Mouse (Mus musculus): ENCODE results near the gene Pde6d. TPM values are rescaled to one million over a fixed set of nuclear protein-coding genes. Genes with fewer than 3 reads are reported as not detected.

Gene Pde6d
- polyA plus RNA-seq (2015; fragmentation: Nextera tagmentation; extraction: Ambion mirVana): 20.2 and 21.7 TPM in 2 replicates

- Histone ChIP-seq H3K27ac (ENCODE audit: low read length) (peak within 1 kb of the TSS; percentile 79), H3K36me3 (ENCODE audit: control insufficient read depth, insufficient read depth) (no peaks in the 10 kb centered on the region), H3K4me1 (ENCODE audit: control insufficient read depth, low read depth, low read length) (peaks cover 20% of the 10 kb centered on the region), H3K27me3 (ENCODE audit: control insufficient read depth, insufficient read depth, low read depth, low read length) (no peaks in the 10 kb centered on the region), H3K4me3 (ENCODE audit: low read depth, low read length) (peak within 1 kb of the TSS; percentile 89), H3K4me2 (ENCODE audit: low read depth, low read length) (peak within 1 kb of the TSS; percentile 84), H3K9me3 (replicated peaks; ENCODE audit: control insufficient read depth, low read length) (no peaks in the 10 kb centered on the region), H3K9ac (ENCODE audit: low read depth, low read length) (peak within 1 kb of the TSS; percentile 95)
- peak; percentile 94 for ATAC-seq (ENCODE audit: low read depth)
- WGBS (ENCODE audit: insufficient replicate concordance): under 1% methylated on average over 26 of the region's 26 CpGs
These were observed at the start of gene Pde6d, which contains the start of gene Cops7b for GRCm38 (mm10) chr1:86582451-86583096. Gene Pde6d, minus strand, starts transcription at chr1:86582629. Gene Cops7b, plus strand, starts transcription at chr1:86582904.

DNA sequence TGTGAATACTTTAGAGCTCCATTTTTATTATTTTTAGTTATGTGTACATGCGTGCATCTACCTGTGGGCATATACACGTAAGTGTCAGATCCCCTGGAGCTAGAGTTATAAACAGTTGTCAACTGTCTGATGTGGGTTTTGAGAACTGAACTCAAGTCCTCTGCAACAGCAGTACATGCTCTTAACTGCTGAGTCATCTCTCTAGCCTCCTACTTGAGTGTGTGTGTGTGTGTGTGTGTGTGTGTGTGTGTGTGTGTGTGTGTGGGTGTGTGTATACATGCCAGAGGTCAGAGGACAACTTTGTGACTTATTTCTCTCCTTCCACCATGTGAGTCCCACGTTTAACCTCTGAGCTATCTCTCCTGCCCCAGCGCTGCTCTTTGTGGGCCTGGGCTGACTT is 48.1 kb upstream of the Pde6d start:
- Histone ChIP-seq H3K9ac (ENCODE audit: low read depth, low read length) (no peak overlapping the region), H3K27me3 (ENCODE audit: control insufficient read depth, insufficient read depth, low read depth, low read length) (no peaks in the 10 kb centered on the region), H3K27ac (ENCODE audit: low read length) (no peak overlapping the region), H3K9me3 (replicated peaks; ENCODE audit: control insufficient read depth, low read length) (no peaks in the 10 kb centered on the region), H3K4me3 (ENCODE audit: low read depth, low read length) (no peak overlapping the region), H3K36me3 (ENCODE audit: control insufficient read depth, insufficient read depth) (no peaks in the 10 kb centered on the region), H3K4me1 (ENCODE audit: control insufficient read depth, low read depth, low read length) (peaks cover 2% of the 10 kb centered on the region; the same call in 1 of the 2 replicates), H3K4me2 (ENCODE audit: low read depth, low read length) (no peak overlapping the region)
- WGBS (ENCODE audit: insufficient replicate concordance): 49% methylated on average over 4 of the region's 4 CpGs
- ATAC-seq (ENCODE audit: low read depth): peak; percentile 33

DNA sequence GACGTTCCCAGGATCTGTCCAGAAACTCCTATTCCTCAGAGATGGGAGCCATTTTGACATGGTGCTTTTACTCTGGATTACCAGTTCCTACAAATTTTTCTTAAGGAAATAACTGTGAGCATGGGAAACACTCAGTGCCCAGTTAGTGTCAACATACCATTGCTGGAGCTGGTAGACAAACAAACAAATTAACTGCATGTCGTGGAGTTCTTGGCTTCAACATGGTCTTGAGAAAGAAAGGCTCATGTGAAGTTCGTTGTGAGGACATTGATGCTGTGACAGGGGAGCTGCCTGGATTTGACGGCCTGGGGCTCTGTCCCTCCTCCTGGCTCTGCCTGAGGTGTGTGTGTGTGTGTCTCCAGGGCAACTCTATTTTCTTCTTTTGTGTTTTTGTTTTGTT is 47.5 kb upstream of the Pde6d start:
- no peaks in the 10 kb centered on the region for H3K9me3 ChIP-seq (replicated peaks; ENCODE audit: control insufficient read depth, low read length)
- H3K27me3 ChIP-seq (ENCODE audit: control insufficient read depth, insufficient read depth, low read depth, low read length): no peaks in the 10 kb centered on the region
- no peak overlapping the region for H3K27ac ChIP-seq (ENCODE audit: low read length)
- no peaks in the 10 kb centered on the region for H3K36me3 ChIP-seq (ENCODE audit: control insufficient read depth, insufficient read depth)
- H3K4me3 ChIP-seq (ENCODE audit: low read depth, low read length): no peak overlapping the region
- H3K4me2 ChIP-seq (ENCODE audit: low read depth, low read length): no peak overlapping the region
- ATAC-seq (ENCODE audit: low read depth): no peak
- 51% methylated on average over 4 of the region's 4 CpGs for WGBS (ENCODE audit: insufficient replicate concordance)
- peaks cover 2% of the 10 kb centered on the region; the same call in 1 of the 2 replicates for H3K4me1 ChIP-seq (ENCODE audit: control insufficient read depth, low read depth, low read length)
- H3K9ac ChIP-seq (ENCODE audit: low read depth, low read length): no peak overlapping the region

- Histone ChIP-seq H3K27ac (ENCODE audit: low read length) (no peak overlapping the region), H3K4me3 (ENCODE audit: low read depth, low read length) (no peak overlapping the region), H3K4me2 (ENCODE audit: low read depth, low read length) (no peak overlapping the region), H3K9ac (ENCODE audit: low read depth, low read length) (no peak overlapping the region), H3K4me1 (ENCODE audit: control insufficient read depth, low read depth, low read length) (no peaks in the 10 kb centered on the region), H3K9me3 (replicated peaks; ENCODE audit: control insufficient read depth, low read length) (no peaks in the 10 kb centered on the region), H3K27me3 (ENCODE audit: control insufficient read depth, insufficient read depth, low read depth, low read length) (no peaks in the 10 kb centered on the region), H3K36me3 (ENCODE audit: control insufficient read depth, insufficient read depth) (no peaks in the 10 kb centered on the region)
- WGBS (ENCODE audit: insufficient replicate concordance): 59% methylated on average over 3 of the region's 3 CpGs
- ATAC-seq (ENCODE audit: low read depth): no peak
These were observed 45.8 kb upstream of the Pde6d start for GRCm38 (mm10) chr1:86628270-86628669.

- Histone ChIP-seq H3K9me3 (replicated peaks; ENCODE audit: control insufficient read depth, low read length) (no peaks in the 10 kb centered on the region), H3K4me2 (ENCODE audit: low read depth, low read length) (no peak overlapping the region), H3K27ac (ENCODE audit: low read length) (no peak overlapping the region), H3K4me1 (ENCODE audit: control insufficient read depth, low read depth, low read length) (no peaks in the 10 kb centered on the region), H3K27me3 (ENCODE audit: control insufficient read depth, insufficient read depth, low read depth, low read length) (no peaks in the 10 kb centered on the region), H3K9ac (ENCODE audit: low read depth, low read length) (no peak overlapping the region), H3K36me3 (ENCODE audit: control insufficient read depth, insufficient read depth) (no peaks in the 10 kb centered on the region), H3K4me3 (ENCODE audit: low read depth, low read length) (no peak overlapping the region)
- ATAC-seq (ENCODE audit: low read depth): no peak
- 32% methylated on average over 16 of the region's 16 CpGs for whole genome bisulfite sequencing (ENCODE audit: insufficient replicate concordance)
These were observed 40.9 kb upstream of the Pde6d start for GRCm38 (mm10) chr1:86623001-86624000.

DNA sequence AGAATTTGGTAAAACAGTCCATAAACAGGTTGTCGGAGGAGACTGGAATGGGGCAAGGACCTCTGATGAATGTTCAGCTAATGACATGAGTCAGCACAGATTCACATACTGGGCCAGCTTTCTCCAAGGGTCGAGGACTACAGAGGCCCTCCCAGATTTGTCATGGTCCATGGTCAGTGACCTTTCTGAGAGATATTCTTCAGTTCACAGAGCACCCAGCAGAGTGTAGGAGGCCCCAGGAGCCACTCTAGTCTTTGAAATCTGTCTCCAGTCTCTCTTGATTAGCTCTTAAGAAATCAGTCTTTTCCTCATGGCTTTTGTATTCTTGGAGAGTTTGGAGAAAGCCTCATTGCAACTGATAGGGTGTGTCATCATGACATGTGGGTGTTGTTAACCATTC is 39.9 kb upstream of the Pde6d start:
- no peaks in the 10 kb centered on the region for H3K9me3 ChIP-seq (replicated peaks; ENCODE audit: control insufficient read depth, low read length)
- WGBS (ENCODE audit: insufficient replicate concordance): 60% methylated on average over 2 of the region's 2 CpGs
- no peaks in the 10 kb centered on the region for H3K27me3 ChIP-seq (ENCODE audit: control insufficient read depth, insufficient read depth, low read depth, low read length)
- H3K36me3 ChIP-seq (ENCODE audit: control insufficient read depth, insufficient read depth): no peaks in the 10 kb centered on the region
- no peak overlapping the region for H3K27ac ChIP-seq (ENCODE audit: low read length)
- no peak overlapping the region for H3K9ac ChIP-seq (ENCODE audit: low read depth, low read length)
- no peak for ATAC-seq (ENCODE audit: low read depth)
- H3K4me2 ChIP-seq (ENCODE audit: low read depth, low read length): no peak overlapping the region
- H3K4me3 ChIP-seq (ENCODE audit: low read depth, low read length): no peak overlapping the region
- H3K4me1 ChIP-seq (ENCODE audit: control insufficient read depth, low read depth, low read length): no peaks in the 10 kb centered on the region

DNA sequence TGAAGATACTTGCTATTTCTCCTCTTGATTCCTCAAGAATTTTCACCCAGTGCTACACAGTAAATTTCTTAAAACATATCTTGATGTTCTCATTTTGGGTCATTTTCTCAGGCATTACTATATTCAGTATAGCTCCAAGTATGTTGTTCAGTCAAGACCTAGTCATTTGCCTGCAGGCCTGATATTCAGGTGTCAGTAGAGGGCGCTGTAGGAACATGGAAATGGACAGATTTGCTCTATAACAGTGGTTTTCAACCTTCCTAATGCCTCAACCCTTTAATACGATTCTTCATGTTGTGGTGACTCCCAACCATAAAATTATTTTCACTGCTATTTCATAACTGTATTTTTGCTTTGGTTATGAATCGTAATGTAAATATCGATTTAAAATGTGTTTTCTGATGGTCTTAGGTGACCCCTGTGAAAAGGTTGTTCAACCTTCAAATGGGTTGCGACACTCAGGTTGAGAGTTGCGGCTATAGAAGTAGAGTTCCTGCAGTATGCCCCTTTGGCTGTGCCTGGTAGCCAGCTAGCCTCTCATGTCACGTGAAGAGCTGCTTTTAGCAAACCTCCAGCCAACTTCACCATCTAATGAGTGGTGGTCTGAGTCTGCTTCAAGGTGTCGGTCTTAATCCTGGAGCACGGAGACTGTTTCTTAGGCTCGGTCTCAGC is 36.2 kb upstream of the Pde6d start:
- Histone ChIP-seq H3K4me1 (ENCODE audit: control insufficient read depth, low read depth, low read length) (no peaks in the 10 kb centered on the region), H3K4me2 (ENCODE audit: low read depth, low read length) (no peak overlapping the region), H3K27me3 (ENCODE audit: control insufficient read depth, insufficient read depth, low read depth, low read length) (no peaks in the 10 kb centered on the region), H3K36me3 (ENCODE audit: control insufficient read depth, insufficient read depth) (no peaks in the 10 kb centered on the region), H3K9ac (ENCODE audit: low read depth, low read length) (no peak overlapping the region), H3K4me3 (ENCODE audit: low read depth, low read length) (no peak overlapping the region), H3K27ac (ENCODE audit: low read length) (no peak overlapping the region), H3K9me3 (replicated peaks; ENCODE audit: control insufficient read depth, low read length) (no peaks in the 10 kb centered on the region)
- 44% methylated on average over 10 of the region's 10 CpGs for WGBS (ENCODE audit: insufficient replicate concordance)
- ATAC-seq (ENCODE audit: low read depth): peak; percentile 64

DNA sequence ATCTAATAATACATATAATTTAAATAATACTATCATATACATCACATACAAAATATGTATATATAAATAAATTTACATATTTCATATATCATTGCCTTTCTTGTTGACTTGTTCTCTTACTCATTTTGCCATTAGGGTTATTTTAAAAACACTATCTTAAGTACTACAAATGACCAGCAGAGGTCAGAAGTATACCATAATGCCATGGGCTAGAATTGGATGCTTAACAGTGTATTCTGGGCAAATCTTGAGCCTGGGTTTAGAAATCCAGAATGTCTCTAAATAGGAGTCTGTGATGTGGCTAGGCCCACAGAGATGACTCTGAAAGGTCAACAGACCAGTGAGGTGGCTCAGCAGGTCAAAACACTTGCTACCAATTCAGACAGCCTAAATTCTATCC is 31.8 kb upstream of the Pde6d start:
- Histone ChIP-seq H3K27me3 (ENCODE audit: control insufficient read depth, insufficient read depth, low read depth, low read length) (no peaks in the 10 kb centered on the region), H3K27ac (ENCODE audit: low read length) (no peak overlapping the region), H3K4me3 (ENCODE audit: low read depth, low read length) (no peak overlapping the region), H3K4me2 (ENCODE audit: low read depth, low read length) (no peak overlapping the region), H3K36me3 (ENCODE audit: control insufficient read depth, insufficient read depth) (no peaks in the 10 kb centered on the region), H3K4me1 (ENCODE audit: control insufficient read depth, low read depth, low read length) (no peaks in the 10 kb centered on the region), H3K9me3 (replicated peaks; ENCODE audit: control insufficient read depth, low read length) (no peaks in the 10 kb centered on the region), H3K9ac (ENCODE audit: low read depth, low read length) (no peak overlapping the region)
- ATAC-seq (ENCODE audit: low read depth): no peak

All from liver, embryonic 16.5 days (tissue).